Mouse (Mus musculus): Measurements from ENCODE around the gene Fam25c.

Fam25c gene

DNA sequence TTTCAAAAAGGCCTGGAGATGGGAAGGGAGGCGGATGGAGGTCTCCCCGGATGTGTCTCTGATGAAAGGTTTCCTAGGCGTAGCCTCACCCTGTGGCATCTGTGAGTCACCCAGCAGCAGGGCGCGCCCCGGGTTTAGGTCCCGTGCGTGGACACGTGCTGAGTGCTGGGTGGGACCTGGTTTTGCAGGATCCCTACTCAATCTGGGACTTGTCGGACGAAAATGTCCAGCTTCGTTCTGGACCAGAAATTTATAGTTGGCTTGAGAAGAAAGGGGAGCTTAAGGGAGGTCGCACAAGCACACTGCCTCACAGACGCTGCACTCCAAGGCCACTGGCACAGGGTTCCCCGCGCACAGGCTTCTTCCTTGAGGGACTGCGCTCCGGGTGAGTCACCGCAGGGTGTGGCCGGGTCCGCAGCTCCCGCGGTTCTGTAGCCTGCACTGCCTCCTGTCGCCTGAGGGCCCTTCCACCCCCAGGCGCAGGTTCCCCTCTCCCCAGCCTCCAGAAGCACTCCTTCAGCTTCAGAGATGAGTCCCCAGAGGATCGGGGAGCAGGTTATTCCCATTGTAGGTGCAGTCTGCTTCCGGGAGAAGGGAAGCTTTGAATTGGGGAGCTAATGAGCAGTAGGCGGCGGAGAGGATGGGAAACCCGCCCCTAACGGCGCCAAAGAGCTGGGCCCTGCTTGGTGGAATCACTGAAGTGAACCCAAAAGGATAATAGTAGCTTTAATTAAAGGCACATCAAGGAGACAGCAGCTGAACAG lies 8.4 kb upstream of the Fam25c start:
- ATAC-seq (ENCODE audit: low TSS enrichment), result peak; percentile 92

DNA sequence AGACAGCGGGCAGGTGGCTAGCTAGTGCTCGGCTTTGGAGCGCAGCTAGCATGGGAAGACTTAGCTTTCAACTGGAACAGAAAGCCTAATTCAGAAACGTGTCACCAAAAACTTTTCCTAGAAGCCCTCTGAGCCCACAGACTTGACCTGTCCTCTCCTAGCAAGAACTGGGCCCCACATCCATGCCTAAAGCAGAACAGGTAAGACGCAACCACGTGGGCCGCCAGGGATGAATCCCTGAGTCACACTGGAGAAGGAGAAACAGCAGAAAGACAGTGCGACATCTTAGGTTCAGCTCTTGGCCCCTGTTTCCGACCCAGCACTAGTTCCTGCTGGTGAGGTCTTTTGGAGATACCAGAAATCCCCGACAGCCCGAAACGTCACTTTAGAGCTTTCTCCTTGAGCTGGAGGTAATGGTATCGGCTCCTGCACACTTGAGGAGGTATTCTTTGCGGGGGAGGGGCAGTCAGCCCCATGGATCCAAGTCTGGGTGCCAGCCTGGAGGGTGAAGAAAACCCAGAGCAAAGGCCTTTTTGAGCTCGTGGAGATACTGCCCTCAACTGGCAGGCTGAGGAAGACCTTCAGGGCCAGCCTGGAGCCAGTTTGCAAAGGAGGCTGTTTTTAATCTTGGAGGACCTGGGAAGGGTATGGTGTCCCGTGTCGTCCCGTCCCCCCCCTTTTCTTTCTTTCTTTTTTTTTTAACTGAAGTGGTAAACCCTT lies 7.7 kb upstream of the Fam25c start:
- ATAC-seq (ENCODE audit: low TSS enrichment), result peak; percentile 84

DNA sequence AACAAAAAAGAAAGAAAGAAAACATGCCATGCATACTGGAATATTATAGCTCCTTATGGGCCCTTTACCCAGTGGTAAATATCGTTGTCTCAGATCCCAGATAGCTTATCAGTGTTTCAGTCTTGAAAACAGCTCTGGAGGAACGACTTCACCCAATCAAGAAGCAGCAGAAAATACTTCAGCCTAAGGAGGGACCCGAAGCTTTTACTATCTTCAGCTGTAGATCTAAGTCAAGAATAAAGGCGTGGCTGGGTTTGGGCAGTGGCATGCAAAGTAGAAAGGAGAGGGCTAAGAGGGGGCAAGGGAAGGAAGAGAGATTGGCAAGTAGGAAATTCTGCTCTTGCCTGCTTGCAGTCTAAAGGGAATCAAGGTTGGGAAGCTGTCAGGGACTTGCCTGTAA lies 6.9 kb upstream of the Fam25c start:
- ATAC-seq (ENCODE audit: low TSS enrichment), result no peak

DNA sequence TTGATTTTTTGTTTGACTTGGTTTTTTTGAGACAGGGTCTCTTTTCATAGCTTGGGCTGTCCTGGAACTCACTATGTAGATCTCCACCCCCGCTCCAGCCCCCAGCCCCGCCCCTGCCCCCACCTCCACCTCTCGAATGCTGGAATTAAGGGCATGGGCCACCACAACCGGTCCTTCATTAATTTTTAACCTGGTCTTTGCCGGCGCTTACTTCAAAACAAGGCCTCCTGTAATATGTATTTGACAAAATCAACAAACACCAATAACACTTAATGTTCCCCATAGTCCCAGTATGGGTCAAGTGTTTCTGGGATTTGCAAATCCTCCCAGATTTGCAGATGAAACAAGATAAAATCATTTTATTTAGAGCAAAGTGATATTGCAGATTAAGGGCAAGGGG lies 5.0 kb upstream of the Fam25c start:
- no peak for ATAC-seq (ENCODE audit: low TSS enrichment)

DNA sequence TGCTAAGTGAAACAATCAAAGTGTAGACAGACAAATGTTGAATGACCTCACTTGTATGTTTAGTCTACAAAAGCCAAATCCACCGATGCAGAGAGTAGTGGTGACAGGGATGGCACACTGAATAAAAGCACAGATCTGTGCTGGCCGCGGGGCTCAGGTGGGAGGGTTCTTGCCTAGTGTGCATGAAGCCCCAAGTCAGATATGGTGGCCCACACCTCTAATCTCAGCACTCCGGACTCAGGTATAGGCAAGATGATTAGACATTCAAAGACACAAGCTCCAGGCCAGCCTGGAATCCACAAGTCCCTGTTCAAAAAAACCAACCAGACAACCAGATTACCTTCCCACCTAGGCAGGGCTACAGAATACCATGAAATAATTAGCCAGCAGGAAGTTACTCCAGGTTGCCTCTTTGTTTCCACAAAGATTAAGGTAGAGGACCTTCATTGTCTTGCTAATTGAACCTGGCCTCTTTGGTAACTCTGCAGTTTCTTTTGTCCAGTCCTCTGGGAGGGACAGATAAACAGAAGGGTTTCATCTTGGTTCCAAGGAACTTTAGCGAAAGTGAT lies 4.5 kb upstream of the Fam25c start:
- ATAC-seq (ENCODE audit: low TSS enrichment), result no peak

DNA sequence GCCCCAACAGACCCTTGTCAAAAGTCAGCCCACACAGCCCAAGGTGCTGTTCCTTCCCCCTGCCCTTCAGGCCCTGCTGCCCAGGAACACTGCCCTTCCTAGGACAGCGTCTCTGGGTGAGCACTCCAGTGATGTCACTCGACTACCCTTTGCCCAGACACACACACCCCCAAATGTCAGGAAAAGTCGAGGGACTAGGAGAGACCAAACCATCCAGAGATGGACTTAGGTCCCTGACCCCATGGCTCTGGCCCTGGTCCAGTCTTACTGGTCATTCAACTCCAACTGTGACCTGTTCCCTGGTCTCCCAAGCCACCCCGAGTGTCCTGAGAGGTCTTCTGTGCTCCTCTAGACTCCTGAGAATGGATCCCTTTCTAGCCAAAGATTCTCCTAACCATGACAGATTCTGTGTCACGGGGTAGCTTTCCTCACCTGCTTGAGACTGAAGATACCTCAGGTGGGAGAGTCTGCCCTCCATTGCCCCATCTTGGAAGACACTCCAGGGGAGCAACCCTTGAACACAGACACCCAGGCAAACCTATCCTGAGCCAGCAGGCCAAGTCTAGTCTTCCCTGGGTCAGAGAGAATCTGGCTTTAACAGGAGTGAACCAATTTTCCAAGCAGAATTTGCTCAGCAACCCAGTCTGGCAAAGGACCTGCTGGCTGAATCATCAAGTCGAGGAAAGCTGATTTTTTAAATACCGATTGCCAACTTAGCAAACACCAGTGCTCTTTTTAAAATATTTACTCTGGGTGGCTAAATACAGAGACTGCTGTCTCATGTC lies 2.6 kb upstream of the Fam25c start:
- peak; percentile 45; the same call in 1 of the 2 replicates for ATAC-seq (ENCODE audit: low TSS enrichment)

DNA sequence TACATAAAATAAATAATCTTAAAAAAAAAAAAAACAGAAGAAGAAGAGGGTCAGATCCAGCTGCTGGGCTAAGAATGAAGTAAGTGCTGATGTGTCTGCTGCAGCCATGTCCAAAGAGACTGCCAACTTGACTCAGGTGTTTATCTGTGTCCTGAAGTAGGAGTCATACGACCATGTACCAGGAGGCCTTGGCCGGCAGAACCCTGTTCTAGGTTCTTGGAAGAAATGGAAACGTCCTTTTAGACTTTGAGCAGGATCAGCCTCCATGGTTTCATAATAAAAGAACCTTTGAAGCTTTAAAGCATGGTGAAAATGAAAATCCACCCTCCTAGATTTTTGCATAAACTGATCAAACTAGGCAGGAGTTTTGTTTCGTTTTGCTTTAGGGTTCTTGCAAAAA lies 777 bp downstream of the Fam25c start:
- ATAC-seq (ENCODE audit: low TSS enrichment), result no peak

DNA sequence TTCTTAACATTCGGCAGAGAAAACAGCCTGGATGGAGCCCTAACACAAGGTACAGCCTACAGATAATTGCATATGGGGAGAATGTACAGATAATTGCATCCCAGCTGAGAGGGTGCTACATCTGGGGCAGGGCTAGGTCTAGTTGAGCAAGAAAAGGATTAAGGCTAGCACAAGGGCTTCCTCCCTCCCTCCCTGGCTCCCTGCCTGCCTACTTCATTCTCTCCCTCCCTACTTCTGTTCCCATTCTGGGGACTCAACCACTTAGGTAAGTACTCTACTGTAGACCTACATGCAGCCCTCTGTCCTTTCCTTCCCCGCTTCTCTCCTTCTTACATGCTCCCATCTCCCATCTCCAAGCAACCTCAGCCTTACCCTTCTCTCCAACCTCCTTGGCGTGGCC lies 1.9 kb downstream of the Fam25c start:
- no peak for ATAC-seq (ENCODE audit: low TSS enrichment)

DNA sequence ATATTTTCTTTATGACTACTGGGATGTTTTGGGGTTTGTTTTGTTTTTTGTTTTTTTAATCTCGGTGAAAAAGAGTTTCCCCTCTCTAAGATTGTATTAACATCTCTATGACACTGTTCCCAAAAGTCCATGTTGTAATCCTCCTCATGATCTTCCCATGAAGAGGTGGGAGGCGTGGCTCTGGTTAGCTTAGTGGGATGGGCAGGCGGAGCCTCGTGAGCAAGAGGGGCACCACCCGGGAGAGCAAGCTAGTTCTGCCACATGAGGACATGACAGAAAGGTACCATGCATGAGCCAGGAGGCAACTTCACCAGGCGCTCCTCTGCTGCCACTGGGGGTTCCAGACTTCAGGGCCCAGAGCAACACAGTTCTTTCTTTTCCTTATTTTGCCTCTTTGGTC lies 2.7 kb downstream of the Fam25c start:
- ATAC-seq (ENCODE audit: low TSS enrichment), result no peak

DNA sequence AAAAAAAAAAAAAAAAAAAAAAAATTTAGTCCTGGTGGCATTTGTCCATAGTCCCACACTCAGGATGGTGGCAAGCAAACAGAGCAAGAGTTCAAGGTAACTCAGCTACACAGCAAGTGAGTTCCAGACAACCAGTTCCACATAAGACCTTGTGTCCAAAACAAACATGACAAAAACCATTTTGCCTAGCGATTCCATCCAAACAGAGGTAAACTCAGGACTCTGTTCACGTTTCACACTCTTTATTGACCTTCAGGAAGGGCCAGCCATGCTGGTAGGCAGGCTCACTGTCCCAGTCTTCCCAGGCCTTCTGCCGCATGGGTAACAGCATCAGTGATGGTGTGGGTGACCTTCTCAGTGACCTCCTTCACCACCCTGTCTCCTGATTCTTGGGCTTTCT lies 3.6 kb downstream of the Fam25c start:
- no peak for ATAC-seq (ENCODE audit: low TSS enrichment)

DNA sequence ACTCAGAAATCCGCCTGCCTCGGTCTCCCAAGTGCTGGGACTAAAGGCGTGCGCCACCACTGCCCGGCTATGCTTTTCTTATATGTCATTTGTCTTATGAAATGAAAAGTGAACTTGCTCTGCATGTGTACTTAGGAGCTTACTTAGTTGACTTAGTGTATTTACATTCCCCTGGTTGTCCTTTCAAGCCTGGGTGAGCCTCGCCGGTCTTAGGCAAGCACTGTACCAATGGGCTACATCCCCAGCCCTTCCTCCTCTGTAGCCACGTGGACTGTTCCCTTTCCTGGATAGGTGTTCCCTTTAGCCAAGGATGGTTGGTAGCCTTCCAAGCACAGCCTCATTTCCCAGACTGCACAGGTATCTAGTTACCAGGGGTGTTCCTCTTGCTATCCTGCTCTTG lies 6.2 kb downstream of the Fam25c start:
- ATAC-seq (ENCODE audit: low TSS enrichment), result no peak

DNA sequence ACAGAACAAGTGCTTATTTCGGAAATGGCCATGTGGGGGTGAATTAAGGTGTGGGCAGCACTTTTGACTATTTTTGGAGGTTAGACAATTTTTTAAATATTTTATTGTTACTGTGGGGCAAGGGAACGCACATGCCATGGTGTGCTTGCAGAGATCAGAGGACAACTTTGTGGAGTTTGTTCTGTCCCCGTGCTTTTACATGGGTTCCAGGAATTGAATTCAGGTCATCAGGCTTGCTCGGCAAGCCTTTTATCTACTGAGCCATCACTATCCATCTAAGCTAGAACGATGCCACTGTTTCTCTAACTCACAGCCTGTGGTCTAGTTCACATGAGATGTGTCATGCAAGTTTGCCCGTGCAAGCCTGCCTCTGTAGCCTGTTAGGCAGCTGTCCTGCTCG lies 6.9 kb downstream of the Fam25c start:
- peak; percentile 39; the same call in 1 of the 2 replicates for ATAC-seq (ENCODE audit: low TSS enrichment)

DNA sequence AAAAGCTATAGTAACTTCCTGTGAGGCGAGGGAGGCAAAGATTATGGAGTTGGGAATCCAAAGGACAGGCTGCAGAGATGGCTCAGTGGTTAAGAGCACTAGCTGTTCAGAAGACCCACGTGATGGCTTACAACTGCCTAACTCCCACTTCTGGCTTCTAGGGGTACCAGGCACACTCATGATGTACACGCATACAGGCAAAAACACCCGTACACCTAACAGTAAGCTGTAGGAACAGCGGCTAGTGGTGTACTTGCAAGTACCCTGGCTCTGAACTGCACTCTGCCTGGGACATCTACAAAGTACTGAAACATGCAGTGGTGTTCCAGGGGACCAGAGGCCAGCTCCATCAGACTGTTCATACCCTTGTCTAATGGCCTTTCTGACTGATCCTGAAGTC lies 8.1 kb downstream of the Fam25c start:
- no peak for ATAC-seq (ENCODE audit: low TSS enrichment)

DNA sequence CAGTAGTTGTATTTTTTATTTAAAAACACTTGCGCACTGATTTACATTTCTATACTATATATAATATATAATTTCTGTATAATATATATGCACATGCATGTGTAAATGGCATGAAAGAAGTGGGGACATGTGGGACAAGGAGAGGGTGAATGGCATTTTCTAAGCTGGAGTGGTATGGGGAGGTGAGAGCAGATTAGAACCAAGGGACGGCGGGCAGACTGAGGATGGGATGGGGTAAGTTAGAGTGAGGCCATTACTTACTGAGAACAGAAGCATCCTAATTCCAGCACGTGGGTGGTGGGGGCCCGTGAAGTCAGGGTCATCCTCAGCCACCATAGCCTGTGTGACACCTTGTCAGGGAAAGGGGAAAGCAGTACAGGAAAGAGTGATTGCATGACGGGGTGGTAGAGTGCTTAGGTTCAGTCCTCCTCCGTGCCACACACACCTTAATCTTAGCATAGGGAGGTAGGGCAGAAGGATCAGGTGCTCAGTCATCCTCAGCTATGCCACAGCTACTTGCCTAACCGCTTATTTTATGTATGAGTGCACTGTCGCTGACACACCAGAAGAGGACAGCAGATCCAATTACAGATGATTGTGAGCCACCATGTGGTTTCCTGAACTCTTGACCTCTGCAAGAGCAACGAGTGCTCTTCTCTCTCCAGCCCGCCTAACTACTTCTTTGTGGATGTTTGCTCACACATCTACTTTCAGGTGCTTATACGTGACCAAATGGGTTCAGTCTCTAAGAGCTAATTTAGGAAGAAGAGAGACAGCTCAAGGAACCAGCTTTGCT lies 9.3 kb downstream of the Fam25c start:
- 0 out of 2 replicates have a peak, but pooled peaks have one; percentile 43 for ATAC-seq (ENCODE audit: low TSS enrichment)

DNA sequence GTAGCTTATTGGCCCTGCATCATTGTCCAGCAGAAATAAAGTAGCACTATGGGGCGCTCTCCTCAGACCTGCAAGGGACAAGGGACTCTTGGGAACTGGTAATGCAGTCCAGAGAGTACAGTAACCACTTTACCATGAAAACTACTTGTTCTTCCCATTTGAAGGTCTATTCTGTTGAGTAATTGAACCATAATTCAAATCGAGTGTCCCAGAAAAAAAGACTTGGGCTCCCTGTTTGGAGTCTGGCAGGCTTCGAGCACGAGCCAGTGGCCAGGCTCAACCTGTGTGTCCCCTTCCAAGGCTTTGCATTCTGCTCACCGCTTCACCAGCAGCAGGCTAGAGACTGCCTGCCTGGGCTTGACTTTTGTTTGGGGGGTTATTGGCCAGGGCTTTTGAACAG lies 10.9 kb downstream of the Fam25c start:
- ATAC-seq (ENCODE audit: low TSS enrichment), result no peak

DNA sequence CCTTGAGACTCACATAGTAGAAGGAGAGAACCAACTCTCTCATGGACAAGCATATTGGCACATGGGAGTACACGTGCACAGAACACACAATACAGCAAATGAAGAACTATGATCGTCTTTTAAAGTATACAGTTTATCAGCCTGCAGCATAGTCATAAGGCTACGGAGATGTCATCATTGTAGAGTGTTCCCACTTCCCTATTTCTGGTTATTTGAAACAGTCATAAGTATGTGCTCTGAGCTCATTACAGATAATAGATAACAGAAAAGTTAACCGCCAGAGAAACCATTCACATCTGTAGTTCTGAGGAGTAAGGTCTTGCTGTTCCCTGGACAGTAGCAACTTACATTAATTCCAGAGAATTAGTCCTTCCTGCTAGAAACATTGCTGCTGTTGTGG lies 12.2 kb downstream of the Fam25c start:
- no peak for ATAC-seq (ENCODE audit: low TSS enrichment)

DNA sequence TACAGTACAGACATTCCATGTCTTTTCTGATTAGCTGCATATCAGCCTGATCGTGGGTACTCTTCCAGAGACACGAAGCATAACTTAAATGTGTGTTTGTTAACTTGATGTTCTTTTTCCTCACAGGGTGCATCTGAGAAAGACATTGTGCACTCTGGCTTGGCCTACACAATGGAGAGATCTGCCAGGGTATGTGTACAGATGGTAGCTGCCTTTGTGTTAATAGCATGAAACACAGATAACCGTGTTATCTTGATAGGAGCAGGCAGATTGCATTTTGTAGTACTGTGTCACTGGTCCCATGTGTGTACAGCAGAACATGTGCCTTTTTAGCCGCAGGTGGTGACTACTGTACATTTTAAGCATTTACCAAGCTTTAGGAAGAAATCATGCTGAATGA lies 13.2 kb downstream of the Fam25c start:
- ATAC-seq (ENCODE audit: low TSS enrichment), result no peak

DNA sequence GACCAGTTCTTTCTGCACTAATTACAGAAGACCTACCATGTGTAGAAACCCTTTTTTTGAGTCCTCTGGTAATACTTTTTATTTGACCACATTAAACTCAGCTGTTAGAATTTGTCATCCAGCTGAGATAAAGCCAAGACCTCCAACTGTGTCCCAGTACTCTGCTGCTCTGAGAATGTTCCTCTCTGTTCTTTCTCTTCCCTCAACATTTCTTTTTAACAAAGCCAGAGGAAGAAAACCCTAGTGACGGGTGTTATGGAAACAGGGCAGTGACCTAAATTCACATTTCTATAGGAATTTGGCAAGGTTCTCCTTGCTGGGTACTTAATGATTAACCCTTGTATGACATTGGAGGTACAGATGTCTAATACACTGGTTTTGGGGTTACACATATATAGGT lies 15.8 kb downstream of the Fam25c start:
- ATAC-seq (ENCODE audit: low TSS enrichment), result no peak

DNA sequence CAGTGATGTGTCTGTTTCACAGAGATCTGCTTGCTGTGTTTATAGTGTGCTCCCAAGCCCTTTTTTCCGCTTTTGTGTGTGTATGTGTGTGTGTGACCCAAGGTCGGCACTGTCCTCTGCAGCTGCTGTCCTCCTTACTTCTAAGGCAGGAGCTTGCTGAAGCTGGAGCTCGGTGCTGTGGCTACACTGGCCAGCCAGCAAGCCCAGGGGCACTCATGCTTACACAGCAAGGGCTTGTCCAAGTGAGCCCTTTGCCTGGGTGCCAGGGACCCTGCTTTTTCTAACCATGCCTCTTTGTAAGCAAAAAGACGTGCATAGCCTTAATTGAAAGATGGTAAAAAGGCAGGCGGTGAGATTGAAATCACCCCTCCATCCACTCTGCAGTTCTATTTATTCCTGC lies 22.8 kb downstream of the Fam25c start:
- ATAC-seq (ENCODE audit: low TSS enrichment), result peak; percentile 76

DNA sequence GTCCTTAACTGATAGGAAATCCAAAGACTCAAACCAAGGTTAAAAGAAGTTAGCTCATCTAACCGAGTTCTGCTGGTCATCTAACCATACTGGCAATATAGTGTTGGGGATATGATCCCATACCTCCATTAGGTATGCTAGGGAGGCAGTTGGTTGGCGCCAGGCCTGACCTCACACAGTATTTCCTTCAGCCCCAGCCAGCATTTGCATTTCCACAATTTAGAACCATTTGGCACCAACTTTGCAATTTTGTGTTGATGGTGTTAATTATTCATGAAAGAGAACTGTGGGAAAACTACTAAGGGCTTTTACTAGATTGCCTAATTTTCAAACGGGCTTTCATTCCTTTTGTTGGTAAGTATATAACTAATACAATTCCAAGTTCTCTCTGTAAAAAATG lies 23.3 kb downstream of the Fam25c start:
- ATAC-seq (ENCODE audit: low TSS enrichment), result 0 out of 2 replicates have a peak, but pooled peaks have one; percentile 20

DNA sequence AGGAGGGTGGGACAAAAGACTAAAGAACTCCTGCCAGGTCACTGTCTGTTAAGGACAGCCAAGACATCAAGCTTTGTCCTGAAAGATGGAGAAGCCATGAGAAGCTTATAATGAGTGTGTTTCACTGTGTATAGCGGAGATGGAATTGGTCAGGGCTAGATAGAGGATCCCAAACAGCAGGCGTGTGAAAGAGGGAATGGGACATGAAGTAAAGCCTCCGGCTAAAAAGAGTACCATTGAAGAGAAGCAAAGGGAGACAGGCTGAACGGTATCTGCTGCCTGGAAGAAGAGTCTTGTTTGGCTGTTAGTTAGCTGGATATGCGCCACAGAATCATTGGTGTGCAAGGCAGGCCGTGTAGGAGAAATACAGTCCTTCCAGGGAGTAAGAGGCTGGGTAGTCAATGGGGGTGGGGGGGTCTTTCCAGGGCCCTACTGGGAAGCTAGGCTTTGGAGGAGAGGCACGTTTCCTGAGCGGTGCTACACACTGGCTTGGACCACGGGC lies 24.5 kb downstream of the Fam25c start:
- no peak for ATAC-seq (ENCODE audit: low TSS enrichment)

Data from frontal cortex, adult (tissue).